Mouse (Mus musculus): Measurements from ENCODE around the gene Cdon. TPM values are rescaled to one million over a fixed set of nuclear protein-coding genes. Genes with fewer than 3 reads are reported as not detected.
A peak's percentile ranks its signal among the peaks of the same experiment; 100 is the strongest.

Cdon gene
- polyA plus RNA-seq, 2 experiments: 39.6 to 83.7 TPM

- H3K9ac ChIP-seq (ENCODE audit: low read depth, low read length, severe bottlenecking): no peak overlapping the region
- H3K36me3 ChIP-seq (ENCODE audit: control insufficient read depth, insufficient read depth, low read length): no peaks in the 10 kb centered on the region
- no peak for DNase-seq (ENCODE audit: low spot score)
- WGBS: 66% methylated on average over 11 of the region's 11 CpGs
- ATAC-seq (ENCODE audit: low FRiP score, low read depth): no peak
- H3K4me3 ChIP-seq (replicated peaks; ENCODE audit: low read length): no peak overlapping the region
- H3K27me3 ChIP-seq (ENCODE audit: control insufficient read depth, insufficient read depth, low read length): no peaks in the 10 kb centered on the region
- H3K9me3 ChIP-seq (ENCODE audit: control insufficient read depth, low read length): no peaks in the 10 kb centered on the region
- no peak overlapping the region for H3K4me2 ChIP-seq (replicated peaks; ENCODE audit: low read depth, low read length, severe bottlenecking)
- no peak overlapping the region for H3K27ac ChIP-seq (replicated peaks; ENCODE audit: low read depth, low read length)
- no peak for TF ChIP-seq POLR2A (IDR thresholded peaks at IDR 0.05; ENCODE audit: borderline replicate concordance, extremely low read depth, insufficient read depth, insufficient read length)
- H3K4me1 ChIP-seq (ENCODE audit: control insufficient read depth, insufficient read depth, low read length): peaks cover 23% of the 10 kb centered on the region
These were observed 9.5 kb upstream of the Cdon start for GRCm38 (mm10) chr9:35411225-35411965.

DNA sequence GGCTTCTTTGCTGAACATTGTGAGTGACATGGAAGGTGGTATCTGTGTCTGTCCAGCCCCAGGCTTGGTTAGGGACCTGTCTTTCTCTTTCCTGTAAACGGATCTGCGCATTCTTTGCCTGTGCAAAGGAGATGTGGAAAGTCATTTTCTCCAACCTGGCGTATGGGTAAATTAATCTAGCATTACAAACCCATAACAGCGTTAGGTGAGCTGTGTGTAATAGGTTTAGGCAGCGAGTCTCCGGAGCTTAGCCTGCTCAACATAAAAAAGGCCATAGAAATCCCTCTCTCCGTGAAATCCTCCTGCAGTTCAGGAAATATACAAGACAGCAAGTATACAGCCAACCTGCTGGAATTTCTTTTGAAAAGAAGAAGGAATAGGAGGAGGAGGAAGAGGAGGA is 9.0 kb upstream of the Cdon start:
- H3K27ac ChIP-seq (replicated peaks; ENCODE audit: low read depth, low read length): no peak overlapping the region
- H3K4me1 ChIP-seq (ENCODE audit: control insufficient read depth, insufficient read depth, low read length): peaks cover 22% of the 10 kb centered on the region
- 35% methylated on average over 7 of the region's 7 CpGs for WGBS
- no peaks in the 10 kb centered on the region for H3K9me3 ChIP-seq (ENCODE audit: control insufficient read depth, low read length)
- no peak overlapping the region for H3K4me3 ChIP-seq (replicated peaks; ENCODE audit: low read length)
- no peaks in the 10 kb centered on the region for H3K27me3 ChIP-seq (ENCODE audit: control insufficient read depth, insufficient read depth, low read length)
- H3K4me2 ChIP-seq (replicated peaks; ENCODE audit: low read depth, low read length, severe bottlenecking): no peak overlapping the region
- H3K9ac ChIP-seq (ENCODE audit: low read depth, low read length, severe bottlenecking): no peak overlapping the region
- H3K36me3 ChIP-seq (ENCODE audit: control insufficient read depth, insufficient read depth, low read length): no peaks in the 10 kb centered on the region
- no peak for TF ChIP-seq POLR2A (IDR thresholded peaks at IDR 0.05; ENCODE audit: borderline replicate concordance, extremely low read depth, insufficient read depth, insufficient read length)
- DNase-seq (ENCODE audit: low spot score): no peak
- ATAC-seq (ENCODE audit: low FRiP score, low read depth): no peak

DNA sequence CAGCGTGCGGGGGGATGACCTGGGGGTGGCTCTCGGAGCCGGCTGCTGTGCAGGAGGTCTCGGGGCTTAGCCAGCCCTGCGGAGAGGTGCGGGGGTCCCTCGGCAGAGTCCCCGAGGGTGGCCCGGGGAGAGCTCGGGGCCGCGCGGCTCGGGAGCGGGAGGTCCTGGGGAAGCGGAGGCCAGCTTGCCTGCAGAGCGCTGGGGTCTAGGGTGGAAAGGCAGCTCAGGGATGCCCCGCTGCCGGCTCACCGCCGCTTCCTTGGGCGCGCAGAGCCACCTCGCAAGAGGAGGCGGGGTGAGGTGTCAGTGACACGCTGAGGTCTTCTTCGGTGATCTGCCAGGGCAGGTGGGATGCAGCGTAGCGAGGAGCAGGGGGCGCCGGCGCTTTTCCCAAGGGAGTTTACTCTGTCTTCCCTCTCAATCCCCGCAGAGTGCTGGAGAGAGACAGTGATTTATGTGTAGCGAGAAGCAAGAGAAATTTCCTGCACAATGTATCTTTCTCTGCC is 855 bp downstream of the Cdon start:
- Histone ChIP-seq H3K27ac (replicated peaks; ENCODE audit: low read depth, low read length) (peak overlapping the region; percentile 97), H3K27me3 (ENCODE audit: control insufficient read depth, insufficient read depth, low read length) (no peaks in the 10 kb centered on the region), H3K9ac (ENCODE audit: low read depth, low read length, severe bottlenecking) (peak overlapping the region; percentile 99), H3K36me3 (ENCODE audit: control insufficient read depth, insufficient read depth, low read length) (no peaks in the 10 kb centered on the region), H3K4me3 (replicated peaks; ENCODE audit: low read length) (peak overlapping the region; percentile 98), H3K9me3 (ENCODE audit: control insufficient read depth, low read length) (no peaks in the 10 kb centered on the region), H3K4me2 (replicated peaks; ENCODE audit: low read depth, low read length, severe bottlenecking) (peak overlapping the region; percentile 44), H3K4me1 (ENCODE audit: control insufficient read depth, insufficient read depth, low read length) (peaks cover 23% of the 10 kb centered on the region)
- DNase-seq (ENCODE audit: low spot score): peak; percentile 67
- TF ChIP-seq POLR2A (IDR thresholded peaks at IDR 0.05; ENCODE audit: borderline replicate concordance, extremely low read depth, insufficient read depth, insufficient read length): 0 out of 2 replicates have a peak, but pooled peaks have one; percentile 27
- ATAC-seq (ENCODE audit: low FRiP score, low read depth): peak; percentile 35
- WGBS: under 1% methylated on average over 27 of the region's 35 CpGs

- peak overlapping the region; percentile 98 for H3K4me3 ChIP-seq (replicated peaks; ENCODE audit: low read length)
- H3K9ac ChIP-seq (ENCODE audit: low read depth, low read length, severe bottlenecking): peak overlapping the region; percentile 99
- peak overlapping the region; percentile 44 for H3K4me2 ChIP-seq (replicated peaks; ENCODE audit: low read depth, low read length, severe bottlenecking)
- no peaks in the 10 kb centered on the region for H3K27me3 ChIP-seq (ENCODE audit: control insufficient read depth, insufficient read depth, low read length)
- no peak for ATAC-seq (ENCODE audit: low FRiP score, low read depth)
- peaks cover 28% of the 10 kb centered on the region for H3K4me1 ChIP-seq (ENCODE audit: control insufficient read depth, insufficient read depth, low read length)
- no peaks in the 10 kb centered on the region for H3K9me3 ChIP-seq (ENCODE audit: control insufficient read depth, low read length)
- WGBS: 2% methylated on average over 4 of the region's 4 CpGs
- no peaks in the 10 kb centered on the region for H3K36me3 ChIP-seq (ENCODE audit: control insufficient read depth, insufficient read depth, low read length)
- H3K27ac ChIP-seq (replicated peaks; ENCODE audit: low read depth, low read length): peak overlapping the region; percentile 97
- no peak for DNase-seq (ENCODE audit: low spot score)
- no peak for TF ChIP-seq POLR2A (IDR thresholded peaks at IDR 0.05; ENCODE audit: borderline replicate concordance, extremely low read depth, insufficient read depth, insufficient read length)
These were observed 1.5 kb downstream of the Cdon start for GRCm38 (mm10) chr9:35422405-35422941.

DNA sequence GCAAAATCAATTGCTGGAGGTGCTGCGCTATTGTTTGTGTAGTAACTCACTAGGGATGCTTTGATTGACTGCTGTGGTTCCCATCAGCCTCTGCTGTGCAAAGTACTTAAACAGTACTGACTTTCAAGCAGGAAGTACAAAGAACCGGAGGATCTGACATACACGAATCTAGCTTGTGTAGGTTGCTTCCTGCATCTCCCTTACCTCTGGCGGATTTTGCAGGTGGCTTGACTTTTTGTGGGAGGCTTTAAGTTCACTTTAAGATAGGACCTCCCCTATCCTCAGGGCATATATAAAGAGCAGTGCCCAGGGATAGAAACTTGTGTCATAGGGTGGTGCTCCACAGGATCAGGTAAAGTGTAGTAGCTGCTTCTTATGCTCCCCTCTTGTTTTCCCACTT is 2.3 kb downstream of the Cdon start:
- Histone ChIP-seq H3K9ac (ENCODE audit: low read depth, low read length, severe bottlenecking) (peak overlapping the region; percentile 99), H3K4me2 (replicated peaks; ENCODE audit: low read depth, low read length, severe bottlenecking) (peak overlapping the region; percentile 44), H3K36me3 (ENCODE audit: control insufficient read depth, insufficient read depth, low read length) (0 out of 2 replicates have a peak, but pooled peaks cover 6% of the 10 kb centered on the region), H3K27me3 (ENCODE audit: control insufficient read depth, insufficient read depth, low read length) (no peaks in the 10 kb centered on the region), H3K27ac (replicated peaks; ENCODE audit: low read depth, low read length) (peak overlapping the region; percentile 97), H3K4me1 (ENCODE audit: control insufficient read depth, insufficient read depth, low read length) (peaks cover 35% of the 10 kb centered on the region), H3K4me3 (replicated peaks; ENCODE audit: low read length) (peak overlapping the region; percentile 98), H3K9me3 (ENCODE audit: control insufficient read depth, low read length) (no peaks in the 10 kb centered on the region)
- DNase-seq (ENCODE audit: low spot score): peak; percentile 54
- no peak for TF ChIP-seq POLR2A (IDR thresholded peaks at IDR 0.05; ENCODE audit: borderline replicate concordance, extremely low read depth, insufficient read depth, insufficient read length)
- no peak for ATAC-seq (ENCODE audit: low FRiP score, low read depth)
- WGBS: 8% methylated on average over 4 of the region's 4 CpGs

All from limb, embryonic 14.5 days (tissue).